Mouse (Mus musculus): ENCODE results near the gene Snap91.

The Snap91 gene

DNA sequence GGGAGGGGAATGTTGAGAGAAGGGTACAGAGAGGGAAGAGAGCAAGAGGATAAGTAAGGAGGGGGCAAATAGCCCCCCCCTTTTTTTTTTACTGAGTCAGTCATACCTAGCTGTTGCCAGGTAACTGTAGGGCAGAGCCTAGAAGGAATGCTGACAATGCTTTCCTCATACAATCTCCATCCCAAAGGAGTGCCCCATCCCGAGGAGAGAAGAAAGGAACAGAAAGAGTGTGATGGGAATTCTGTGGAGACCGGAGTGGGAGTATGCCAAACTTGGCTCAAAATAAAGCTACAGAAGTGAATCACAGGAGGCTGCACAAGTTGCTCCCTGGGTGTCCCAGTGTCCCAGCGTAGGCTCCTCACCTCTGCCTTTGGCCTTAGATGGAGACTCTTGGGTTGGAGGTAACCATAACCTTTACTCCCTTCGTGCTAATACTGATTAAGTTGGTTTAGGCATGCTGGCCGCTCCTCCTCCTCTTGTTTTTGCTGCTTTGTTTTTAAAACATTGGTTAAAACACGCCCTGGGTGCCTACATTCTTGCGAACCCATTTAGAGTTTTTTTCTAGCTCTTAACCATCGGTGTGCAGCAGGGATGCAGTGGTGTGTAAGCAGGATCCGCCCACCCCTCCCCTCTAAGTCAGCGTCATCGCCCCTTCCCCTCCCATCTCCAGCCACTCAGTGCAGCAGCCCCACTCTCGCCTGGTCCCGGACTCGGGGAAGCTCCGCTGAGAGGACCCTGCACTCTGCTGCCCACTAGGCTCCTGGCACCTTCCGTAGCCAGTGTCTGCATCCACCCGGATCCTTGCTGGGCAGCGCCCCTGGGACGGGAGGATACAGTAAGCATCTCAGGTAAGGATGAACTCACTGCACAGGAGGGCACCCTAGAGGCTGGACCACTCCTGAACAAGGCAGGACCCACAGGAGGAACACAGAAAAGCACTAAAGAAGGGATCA lies 137.2 kb downstream of the Snap91 start, which contains the start of gene Prss35:
Prss35 (plus strand) TSS at position 691 of the 953 bp plus-strand sequence.
- DNase-seq, result peak; percentile 48

DNA sequence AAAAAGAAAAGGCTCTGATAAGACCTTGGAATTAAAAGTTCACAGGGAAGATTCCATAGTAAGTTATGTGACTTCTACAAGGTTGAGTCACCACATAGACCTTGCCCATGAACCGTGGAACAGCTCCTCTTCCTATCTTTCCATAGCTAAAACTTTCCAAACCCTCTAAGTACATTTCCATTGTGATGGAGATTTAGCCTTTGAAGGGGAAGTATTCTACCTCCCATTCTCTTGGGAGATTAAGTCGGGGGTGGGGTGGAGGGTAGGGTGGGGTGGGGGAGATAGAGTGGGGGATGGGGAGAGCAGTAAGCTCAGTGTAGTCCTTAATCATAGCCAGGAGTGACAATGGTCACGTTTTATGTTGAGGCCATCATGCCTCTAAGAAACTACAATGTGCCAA lies 140.5 kb downstream of the Snap91 start:
- no peak for DNase-seq

DNA sequence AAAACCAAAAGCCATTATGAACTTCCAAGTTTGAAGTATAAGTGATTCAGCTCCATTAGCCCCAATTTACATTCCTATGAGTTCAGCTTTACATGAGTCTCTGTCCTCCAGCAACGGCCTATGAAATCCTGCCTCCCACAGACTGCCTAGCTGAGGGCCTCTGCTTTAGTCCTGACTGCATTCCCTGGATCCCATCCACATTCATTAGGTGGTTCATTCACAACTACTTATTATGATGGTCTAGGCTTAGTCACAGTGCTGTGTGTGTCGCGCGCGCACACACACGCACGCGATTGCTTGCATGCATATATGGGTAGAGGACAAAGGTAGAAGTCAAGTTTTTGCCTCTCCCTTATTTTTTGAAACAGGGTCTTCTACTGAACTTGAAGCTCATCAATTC lies 141.7 kb downstream of the Snap91 start:
- DNase-seq, result no peak

DNA sequence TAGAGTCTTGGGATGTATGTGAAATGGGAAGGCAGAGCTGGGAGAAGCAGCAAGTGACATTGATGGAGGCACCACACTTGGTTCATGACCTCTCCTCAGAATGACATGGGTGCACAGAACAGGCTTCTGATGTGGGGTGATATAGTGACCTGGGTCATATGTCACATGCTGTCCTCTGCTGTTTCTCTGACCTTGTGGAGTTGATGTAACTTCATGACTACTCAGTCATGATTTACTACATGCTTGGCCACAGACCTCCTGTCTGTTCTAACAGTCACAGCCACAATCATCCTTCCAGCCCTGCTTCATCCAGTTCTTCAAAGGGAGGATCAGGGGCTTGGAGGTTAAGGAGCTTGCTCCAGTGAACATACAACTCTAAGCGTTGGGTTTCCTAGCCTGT lies 142.4 kb downstream of the Snap91 start:
- no peak for DNase-seq

DNA sequence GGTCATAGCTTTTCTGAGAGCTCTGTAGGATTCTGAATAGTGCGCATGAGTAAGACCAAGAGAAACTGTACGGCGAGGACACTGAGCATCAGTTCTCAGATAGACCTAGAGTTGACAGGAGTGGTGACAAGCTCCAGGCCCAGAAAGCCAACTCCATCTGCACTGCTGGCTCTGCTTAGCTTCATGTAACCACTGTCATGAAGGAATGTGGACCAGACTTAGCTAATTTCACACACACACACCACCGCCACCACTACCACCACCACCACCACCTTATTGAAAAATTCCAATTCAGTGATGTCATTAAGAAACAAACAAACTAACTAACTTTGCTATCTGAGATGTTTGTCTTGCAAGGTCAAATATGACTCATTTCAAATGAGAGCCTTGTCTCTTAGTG lies 143.5 kb downstream of the Snap91 start:
- no peak for DNase-seq

DNA sequence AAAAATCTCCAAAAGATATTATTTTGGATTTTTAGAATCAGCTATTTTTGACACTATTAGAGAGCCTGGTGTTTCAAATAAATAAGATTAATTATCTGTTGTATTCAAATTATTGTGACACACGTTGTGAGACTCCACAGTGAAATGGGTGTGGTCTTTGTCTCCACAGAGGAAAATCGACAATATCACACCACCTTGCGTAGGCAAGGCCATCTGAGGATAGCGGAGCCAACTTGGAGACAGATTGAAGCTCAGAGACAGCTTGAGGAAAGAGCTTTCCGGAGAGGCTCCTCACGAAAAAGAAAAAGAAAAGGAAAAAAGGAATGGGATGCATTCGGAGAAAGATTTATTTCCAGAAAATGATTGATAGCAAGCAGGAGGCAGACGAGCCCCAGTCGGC lies 145.7 kb downstream of the Snap91 start:
- DNase-seq, result no peak

DNA sequence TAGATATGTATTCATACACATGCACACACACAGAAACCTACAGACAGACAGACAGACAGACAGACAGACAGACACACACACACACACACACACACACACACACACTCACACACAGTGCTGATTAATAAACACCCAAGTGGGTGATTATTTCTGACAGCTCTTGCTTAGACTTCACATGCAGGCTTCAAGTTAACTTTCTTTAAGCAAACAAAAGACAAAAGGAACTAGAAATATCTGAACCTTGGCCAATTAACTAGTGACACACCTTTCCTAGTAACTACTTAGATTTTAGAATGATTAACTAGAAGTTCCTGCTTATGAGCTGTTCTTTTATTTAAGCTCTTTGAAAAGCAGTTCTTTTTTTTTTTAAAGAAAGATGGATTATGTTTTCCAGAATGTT lies 146.1 kb downstream of the Snap91 start:
- no peak for DNase-seq

DNA sequence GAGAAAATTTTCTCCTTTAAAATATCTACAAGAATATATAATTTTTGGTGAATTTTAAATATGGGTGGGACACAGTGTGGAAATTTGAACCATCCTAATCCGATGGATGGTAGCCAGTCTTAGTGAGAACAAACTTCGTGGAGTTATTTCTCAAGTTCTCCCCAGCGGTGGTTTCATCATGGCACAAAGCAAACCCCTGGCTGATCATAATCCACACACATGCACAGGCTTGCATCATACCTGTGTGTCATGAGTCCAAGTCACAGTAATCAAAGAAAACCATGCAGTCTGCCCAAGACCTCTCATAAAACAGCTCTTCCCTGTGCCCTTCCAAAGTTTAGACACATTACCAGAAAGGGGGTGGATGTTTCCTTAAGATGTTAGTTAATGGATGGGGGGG lies 150.6 kb downstream of the Snap91 start:
- DNase-seq, result no peak

DNA sequence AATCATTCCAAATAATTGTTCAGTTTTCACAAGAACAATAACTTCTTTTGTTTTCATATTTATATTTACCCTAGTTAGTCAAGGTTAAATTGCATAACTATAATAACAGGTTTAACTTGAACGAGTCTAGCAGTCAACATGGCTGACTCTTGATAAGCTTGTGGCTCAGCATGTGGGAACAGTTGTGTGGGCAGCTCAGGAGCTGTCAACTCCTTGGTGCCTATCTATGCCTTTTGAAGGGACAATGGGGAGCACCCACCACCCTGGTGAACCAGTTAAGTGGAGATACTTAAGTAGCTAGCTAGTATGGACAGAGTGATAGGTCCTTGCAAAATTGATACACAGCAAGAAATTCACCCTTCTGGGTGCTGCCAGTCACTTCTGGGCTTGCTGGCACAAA lies 151.4 kb downstream of the Snap91 start:
- DNase-seq, result no peak

DNA sequence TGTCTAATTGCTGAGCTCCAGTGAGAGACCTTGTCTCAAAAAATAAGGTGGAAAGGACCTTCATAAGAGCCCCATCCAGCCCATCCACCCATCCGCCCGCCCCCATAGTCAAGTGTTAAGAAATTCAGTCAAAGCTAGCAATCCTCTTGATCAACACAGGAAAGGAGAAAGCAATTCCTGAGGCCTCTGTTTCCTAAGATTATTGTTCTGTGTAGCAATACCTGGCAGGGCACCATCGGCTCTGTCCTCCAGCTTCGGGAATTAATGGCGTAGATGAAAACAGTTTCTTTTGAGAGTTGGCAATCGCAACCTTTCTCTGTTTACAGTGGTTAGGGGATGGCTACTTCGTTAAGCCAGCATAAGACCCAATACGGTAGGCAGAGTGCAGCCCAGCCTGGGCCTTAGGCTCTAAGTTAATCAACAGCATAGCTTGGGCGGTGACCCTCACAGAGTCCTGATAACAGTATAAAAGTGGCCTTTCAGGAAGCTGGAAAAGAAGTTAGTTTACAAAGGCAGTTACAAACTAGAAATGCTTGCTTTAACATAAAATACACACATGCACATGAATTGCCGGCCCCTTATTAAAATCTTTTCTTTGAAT lies 152.1 kb downstream of the Snap91 start:
- no peak for DNase-seq

DNA sequence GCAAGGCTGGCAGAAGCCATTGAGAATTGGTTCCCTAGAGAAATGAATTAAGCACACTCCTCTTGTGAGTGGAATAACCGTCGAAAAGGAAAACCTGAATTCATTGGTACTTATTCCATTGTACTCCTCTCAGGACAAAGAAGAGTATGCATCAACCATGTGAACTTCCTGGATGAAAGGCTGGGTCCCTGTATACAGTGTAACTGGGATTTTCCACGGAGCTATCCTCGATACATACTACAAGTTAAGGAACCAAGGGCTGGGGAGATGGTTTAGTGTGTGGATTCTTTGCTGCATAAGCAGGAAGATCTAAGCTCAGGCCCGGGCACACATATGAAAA lies 154.1 kb downstream of the Snap91 start:
- DNase-seq, result no peak

DNA sequence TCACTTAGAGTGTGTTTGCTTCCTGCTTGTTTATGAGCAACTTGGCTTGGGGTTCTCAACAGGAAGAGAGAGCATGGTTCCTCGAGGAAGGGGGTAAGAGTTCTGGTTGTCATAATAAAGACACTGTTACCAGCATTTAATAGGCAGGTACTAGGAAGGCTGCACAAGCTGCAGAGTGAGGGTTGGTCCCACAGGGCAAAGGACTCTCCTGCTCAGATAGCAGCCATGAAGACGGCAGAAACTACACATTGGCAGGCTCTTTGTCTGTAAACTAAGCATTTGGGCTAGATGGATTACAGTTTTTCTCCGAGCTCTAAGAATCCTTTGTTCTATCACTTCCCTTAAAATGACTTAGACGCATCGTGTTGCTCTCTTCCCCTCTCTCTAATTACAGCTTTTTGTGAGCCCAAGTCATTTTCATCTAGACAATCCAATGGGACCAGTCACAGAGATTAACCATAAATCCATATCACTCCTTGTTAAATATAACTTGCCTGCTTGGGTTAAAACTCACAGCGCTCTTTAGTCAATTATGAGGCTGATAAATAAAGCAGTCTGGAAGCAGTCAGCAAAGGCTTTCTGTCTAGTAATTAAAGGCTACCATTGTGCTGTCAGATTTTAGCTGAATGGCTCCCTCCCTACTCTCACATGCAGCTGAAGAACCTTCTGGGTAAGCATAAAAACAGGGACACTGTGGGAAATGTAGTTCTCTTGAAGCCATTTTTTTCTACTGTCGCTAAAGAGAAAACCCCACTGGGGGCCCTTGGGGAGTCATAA lies 154.7 kb downstream of the Snap91 start:
- no peak for DNase-seq

DNA sequence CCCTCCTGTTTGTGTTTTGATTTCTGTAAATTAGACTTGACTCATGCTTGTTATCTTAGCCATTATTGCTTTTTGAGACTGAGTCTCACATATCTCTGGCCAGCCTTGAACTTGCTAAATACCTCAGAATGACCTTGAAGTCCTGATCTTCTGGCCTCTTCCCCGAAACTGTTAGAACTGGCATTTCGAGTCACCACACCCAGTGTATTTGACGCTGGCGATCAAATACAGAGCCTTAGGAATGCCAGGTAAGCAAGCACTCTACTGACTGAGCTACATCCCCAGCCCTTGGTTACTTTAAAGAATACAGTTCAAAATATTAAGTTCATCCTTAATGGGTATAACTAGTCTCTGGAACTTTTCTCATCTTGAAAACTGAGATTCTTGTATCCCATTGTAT lies 155.4 kb downstream of the Snap91 start:
- no peak for DNase-seq

DNA sequence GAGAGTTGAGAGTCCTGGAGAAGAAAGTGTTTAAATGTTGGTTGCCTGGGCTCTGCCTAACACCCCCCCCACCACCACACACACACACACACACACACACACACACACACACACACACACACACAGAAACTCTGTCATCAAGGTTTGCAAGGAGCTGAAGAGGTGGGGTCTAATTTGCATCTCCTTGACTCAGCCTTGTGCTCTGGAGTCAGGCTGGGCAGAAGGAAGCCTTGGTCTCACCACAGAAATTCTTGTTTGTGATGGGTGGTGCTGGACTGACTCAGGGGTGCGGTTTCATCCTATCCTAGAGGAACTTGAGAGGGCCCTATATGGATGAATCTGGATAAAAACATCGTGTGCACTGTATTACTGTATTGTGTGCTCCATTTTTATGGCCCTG lies 159.7 kb downstream of the Snap91 start:
- DNase-seq, result no peak

DNA sequence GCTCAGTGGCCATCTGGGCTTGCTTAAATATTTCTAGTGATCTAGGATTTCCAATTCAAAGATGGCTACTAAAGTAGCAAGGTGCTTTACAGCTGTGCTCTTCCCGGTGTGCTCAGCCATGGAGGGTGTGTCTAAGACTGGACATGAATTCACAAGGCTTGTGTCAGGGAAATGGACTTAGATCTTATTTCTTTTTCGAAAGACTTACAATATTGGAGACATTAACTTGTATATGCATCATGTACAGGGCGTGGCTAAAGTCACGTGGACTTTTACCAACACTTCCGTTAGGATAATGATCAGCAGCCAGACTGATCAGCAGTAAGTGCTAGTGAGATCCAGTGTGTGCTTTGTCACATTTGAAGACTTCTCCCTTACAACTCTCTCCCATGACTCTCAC lies 160.2 kb downstream of the Snap91 start:
- no peak for DNase-seq

DNA sequence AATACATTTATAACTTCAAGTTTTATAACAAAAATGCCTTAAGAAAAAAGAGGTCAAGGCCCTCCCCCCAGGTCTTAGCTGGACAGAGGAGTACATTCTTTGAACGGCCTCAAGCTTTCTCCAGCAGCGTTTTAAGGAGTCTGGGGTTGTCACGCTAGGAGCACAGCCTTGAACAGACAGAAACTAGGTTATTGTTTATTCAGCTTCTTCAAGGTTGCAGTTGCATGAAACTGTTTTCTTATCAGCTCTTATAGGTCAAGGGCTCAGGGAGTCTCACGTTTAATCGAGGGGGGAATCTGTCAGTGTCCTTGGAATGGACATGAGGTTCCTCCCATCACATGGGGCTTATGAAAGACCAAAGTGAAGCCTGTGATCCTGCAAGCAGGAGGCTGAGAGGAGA lies 163.3 kb downstream of the Snap91 start:
- no peak for DNase-seq

DNA sequence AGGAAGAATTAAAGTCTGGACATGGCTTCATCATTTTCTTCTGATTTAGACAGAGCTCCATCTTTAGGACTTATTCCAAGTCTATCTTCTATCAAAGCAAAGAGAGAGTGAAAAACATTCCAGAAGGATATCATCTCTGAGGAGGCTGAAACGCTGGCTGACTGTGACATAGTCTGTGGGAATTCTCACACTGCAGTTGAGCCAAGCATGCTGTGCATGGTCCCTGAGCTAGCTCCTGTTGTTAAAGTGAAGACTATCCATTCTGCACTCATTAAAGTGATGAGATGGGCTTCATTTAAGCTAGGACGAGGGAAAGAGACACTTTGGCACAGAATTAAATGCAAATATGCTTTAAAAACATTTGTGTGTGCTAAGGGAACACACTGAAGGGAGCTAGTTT lies 163.9 kb downstream of the Snap91 start:
- no peak for DNase-seq
